Mouse (Mus musculus) adrenal gland, postnatal 4 days (tissue): Measurements from ENCODE around the gene Pdcd11. TPM values are rescaled to one million over a fixed set of nuclear protein-coding genes. Genes with fewer than 3 reads are reported as not detected.
"Not testable (repeated sequence)": the region's sequence is repeated elsewhere in the genome, so short reads cannot be mapped to it uniquely, and the experiment has no call there.

Experiments
- DNase-seq, 2 experiments: peaks; one replicate each; pipeline ENCODE4 v3.0.0; 2021 to 2022; ENCODE audit warnings: low spot score in 2 of 2, mixed read lengths in 2 of 2
- total RNA-seq, 2 experiments: library from RNA; stranded (reverse); gene quantifications; 2 replicates each; pipeline ENCODE4 v1.2.3; 2021

The Pdcd11 gene
- total RNA-seq, 2 experiments from 2014 or later = 25.1 to 28.2 TPM

- DNase-seq = no peak
Measured at GRCm38 (mm10) chr19:47122802-47123201, 32.2 kb downstream of the Pdcd11 start.

- DNase-seq = no peak
Measured at GRCm38 (mm10) chr19:47128164-47128563, 37.6 kb downstream of the Pdcd11 start.

- no peak for DNase-seq
Measured at GRCm38 (mm10) chr19:47128835-47129234, 38.3 kb downstream of the Pdcd11 start.

GRCm38 (mm10) chr19:47130551-47131125, 40.1 kb downstream of the Pdcd11 start:
- DNase-seq = no peak

- DNase-seq = no peak
Measured at GRCm38 (mm10) chr19:47133161-47133560, 42.6 kb downstream of the Pdcd11 start.

GRCm38 (mm10) chr19:47135568-47135967, 45.0 kb downstream of the Pdcd11 start:
- no peak for DNase-seq

GRCm38 (mm10) chr19:47136170-47136569, 45.6 kb downstream of the Pdcd11 start:
- no peak for DNase-seq

- no peak for DNase-seq
Measured at GRCm38 (mm10) chr19:47137051-47137581, 46.5 kb downstream of the Pdcd11 start.

GRCm38 (mm10) chr19:47137771-47138421, 47.3 kb downstream of the Pdcd11 start, which contains the start of gene Calhm2:
Gene Calhm2 (minus strand): TSS chr19:47138294.
- peak in 1 of 2 experiments; percentile 30 for DNase-seq

GRCm38 (mm10) chr19:47139611-47140010, 49.0 kb downstream of the Pdcd11 start:
- not testable (repeated sequence) for DNase-seq

- DNase-seq = no peak
Measured at GRCm38 (mm10) chr19:47142438-47142837, 51.9 kb downstream of the Pdcd11 start.

- DNase-seq = no peak
Measured at GRCm38 (mm10) chr19:47144154-47144553, 53.6 kb downstream of the Pdcd11 start, which contains the start of gene Calhm1. Gene Calhm1 (minus strand): TSS chr19:47144254.

- no peak for DNase-seq
Measured at GRCm38 (mm10) chr19:47148267-47148847, 57.8 kb downstream of the Pdcd11 start.

- DNase-seq = no peak
Measured at GRCm38 (mm10) chr19:47149854-47150253, 59.3 kb downstream of the Pdcd11 start.

GRCm38 (mm10) chr19:47151332-47152061, 60.9 kb downstream of the Pdcd11 start:
- DNase-seq = no peak

GRCm38 (mm10) chr19:47152062-47152369, 61.4 kb downstream of the Pdcd11 start:
- no peak for DNase-seq

- no peak for DNase-seq
Measured at GRCm38 (mm10) chr19:47153767-47154166, 63.2 kb downstream of the Pdcd11 start.

- DNase-seq = no peak
Measured at GRCm38 (mm10) chr19:47157664-47158063, 67.1 kb downstream of the Pdcd11 start, which contains the start of gene Calhm3. Gene Calhm3 (minus strand): TSS chr19:47157764.

- DNase-seq = no peak
Measured at GRCm38 (mm10) chr19:47161669-47162068, 71.1 kb downstream of the Pdcd11 start.

GRCm38 (mm10) chr19:47163176-47163744, 72.7 kb downstream of the Pdcd11 start:
- DNase-seq = no peak

GRCm38 (mm10) chr19:47166758-47167157, 76.2 kb downstream of the Pdcd11 start:
- no peak for DNase-seq
